Mouse (Mus musculus): Measurements from ENCODE around the gene Mbtd1.
"Not testable (repeated sequence)": the region's sequence is repeated elsewhere in the genome, so short reads cannot be mapped to it uniquely, and the experiment has no call there.

The Mbtd1 gene

DNA sequence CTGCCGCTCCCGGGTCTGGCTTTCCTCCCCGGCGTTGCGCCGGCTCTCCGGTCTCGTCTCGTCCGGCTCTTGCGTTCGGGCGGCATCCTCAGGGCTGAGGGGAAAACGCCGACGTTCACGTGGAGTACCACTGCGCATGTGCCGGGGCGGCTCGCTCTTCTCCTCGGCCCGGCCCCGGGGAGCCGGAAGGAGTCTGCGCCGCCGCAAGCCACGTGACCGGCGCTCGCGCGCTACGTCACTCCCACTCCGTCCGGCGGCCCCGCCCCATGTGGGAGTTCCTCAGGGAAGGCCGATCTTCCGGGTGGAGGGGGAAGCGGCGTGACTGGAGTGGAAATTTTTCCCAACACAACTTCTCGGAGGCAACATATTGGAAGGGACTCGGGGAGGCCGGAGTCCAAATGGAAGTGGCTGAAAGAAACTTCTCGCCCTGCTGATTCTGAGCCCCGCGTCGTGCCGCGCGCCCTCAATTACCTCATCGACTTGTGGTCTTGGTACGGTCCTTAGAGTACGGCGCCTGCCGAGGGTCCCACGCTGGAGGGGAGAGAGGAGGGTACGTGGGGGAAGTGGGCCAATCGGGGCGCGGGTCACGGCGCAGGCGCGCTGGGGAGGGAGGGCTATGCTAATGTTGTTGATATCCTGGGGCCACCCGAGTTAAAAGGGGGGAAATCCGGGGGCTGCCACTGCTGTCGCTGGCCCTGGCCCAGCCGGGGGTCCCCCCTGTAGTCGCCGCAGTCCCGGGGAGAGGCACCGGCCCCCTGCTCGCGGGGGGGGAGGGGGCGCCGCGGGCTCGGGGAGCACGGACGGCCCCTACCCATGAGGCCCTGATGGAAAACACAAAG, at the start of gene Mbtd1, which contains the start of gene Utp18:
Gene Mbtd1, plus strand, starts transcription at position 281 of the 839 bp plus-strand sequence.
Gene Utp18, minus strand, starts transcription at position 195 of the 839 bp plus-strand sequence.
- peak; percentile 100 for DNase-seq

DNA sequence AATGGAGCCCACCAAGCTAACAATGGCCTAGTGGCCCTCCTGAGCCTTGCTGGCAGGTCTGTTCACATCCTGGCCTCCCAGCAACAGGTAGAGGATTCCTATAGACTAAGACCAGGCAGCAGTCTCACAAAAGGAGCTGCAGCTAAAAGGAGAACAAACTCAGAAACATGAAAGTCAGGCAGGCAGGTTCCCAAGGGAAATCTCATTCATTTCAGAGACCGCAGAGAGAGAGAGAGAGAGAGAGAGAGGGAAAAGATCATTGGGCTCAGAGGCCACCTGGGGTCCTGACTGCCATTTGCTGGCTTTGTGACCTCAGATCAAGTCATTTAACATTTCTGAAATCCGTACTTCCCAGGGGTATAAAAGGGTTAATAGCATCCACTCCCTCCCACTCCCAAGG, 38.3 kb upstream of the Mbtd1 start:
- DNase-seq: no peak

DNA sequence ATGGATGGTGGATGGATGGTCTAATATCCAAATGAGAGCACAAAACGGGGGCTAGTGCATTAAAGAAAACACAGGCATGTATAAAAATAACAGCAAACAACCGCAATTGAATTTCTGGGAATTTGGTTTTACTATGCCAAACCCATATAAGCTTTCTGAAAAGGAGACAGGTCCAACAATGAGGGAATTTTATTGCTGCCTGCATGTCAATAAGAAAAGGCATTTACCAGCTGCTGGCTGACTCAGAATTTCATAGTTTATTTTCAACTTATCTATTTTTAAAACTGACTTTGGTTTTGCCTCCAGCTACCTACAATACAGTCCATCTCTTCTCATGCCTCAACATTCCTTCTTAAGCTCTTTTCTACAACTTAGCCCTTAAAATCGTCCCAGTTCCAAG, 33.1 kb upstream of the Mbtd1 start:
- no peak for DNase-seq

DNA sequence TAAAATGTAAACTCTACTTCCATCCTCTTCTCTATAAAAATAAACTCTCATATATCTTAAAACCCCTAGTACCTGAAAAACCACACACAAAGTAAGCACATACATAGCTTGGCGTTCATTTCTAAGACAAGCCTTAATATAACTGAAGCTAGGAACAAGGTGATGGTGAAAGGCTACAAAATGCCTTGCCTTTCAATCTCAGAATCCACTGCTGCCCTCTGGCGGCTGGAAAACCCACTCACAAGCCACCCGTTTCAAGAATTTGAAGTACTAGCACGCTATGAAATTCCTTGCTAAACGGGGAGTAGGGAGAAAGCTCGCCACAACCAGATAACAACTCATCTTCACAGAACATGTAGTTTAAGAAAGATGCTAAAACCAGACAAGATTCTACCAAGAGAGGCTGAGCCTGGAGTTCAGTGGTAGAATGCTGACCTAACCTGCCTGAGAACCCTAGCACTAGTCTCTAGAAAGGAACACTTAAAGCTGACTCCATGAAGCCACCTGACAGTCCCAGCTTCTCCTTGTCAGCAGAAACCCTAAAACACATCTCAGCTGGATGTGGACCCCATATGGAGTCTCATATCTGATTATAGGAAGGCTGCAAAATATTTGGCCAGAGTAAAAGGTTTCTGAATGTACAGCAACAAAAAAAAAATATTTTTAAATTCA, 29.2 kb upstream of the Mbtd1 start:
- DNase-seq: peak; percentile 66

DNA sequence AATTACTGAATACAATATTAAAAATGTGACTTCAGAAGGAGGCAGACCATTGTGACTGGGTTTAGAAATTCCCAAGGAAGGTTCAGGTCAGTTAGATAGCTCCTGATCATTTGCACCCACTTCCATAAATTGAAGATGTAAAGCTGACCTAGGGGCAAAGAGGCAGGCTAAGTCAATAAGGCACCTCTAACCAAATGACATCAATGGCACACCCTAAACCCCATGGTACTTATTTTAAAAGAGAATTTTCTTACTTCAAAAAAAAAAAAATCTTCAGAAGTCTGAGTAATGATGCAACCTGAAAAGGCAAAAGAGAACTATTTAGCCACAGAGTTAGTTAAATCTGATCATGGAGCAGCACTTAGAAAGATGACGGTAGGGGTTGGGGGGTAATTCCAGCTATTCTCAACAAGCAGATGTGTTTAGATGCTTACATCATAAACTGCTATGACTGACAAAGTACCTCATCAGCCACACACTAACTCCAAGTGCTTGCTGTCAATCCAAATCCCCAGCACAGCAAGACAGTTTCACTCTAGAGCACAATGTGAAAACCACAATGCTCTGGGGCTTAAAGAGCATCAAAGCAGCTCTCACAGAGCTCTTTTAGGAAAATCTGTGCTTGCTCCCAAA, 25.0 kb upstream of the Mbtd1 start:
- no peak for DNase-seq

DNA sequence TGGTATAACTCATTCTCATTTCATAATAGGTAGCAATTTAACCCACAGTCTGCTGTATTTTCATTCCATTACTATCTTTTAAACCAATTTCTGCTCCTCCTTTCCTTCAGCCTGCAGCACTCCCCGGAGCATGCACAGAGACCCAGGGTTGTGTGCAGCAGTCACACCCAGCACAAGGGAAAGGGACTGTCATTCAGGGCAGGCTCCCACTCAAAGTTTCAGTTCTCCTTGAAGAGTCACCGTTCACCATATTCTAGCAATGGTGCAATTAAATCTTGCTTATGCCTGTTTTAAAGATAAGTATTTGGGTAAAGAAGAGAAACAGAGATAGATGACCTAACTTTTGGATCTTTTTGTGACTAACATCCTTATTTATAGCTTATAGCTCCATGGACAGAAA, 24.5 kb upstream of the Mbtd1 start:
- no peak for DNase-seq

DNA sequence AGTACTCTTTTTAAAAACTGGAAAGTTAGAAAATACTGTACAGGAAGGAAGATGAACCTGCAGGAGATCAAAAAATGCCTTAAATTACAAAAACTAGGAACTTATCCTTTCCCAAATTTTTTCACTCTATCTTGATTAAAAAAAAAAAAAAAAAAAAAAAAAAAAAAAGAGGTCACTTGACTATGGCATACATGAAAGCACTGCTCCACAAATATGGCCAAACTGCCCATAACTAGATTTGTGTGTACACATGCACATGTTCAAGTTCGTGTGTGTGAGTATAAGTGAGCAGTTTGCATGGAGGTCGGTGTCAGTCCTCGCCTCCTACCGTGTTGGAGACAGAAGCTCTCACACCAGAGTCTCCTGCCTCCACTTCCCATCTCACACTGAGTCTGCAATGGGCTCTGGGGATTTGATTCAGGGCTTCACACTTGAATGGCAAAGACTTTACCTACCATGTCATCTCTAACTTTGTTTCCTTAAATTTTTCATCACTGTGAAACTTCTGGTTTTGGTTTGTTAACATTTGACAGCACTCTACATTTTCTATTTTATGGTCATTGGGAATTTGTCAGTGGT, 23.5 kb upstream of the Mbtd1 start:
- DNase-seq: no peak

DNA sequence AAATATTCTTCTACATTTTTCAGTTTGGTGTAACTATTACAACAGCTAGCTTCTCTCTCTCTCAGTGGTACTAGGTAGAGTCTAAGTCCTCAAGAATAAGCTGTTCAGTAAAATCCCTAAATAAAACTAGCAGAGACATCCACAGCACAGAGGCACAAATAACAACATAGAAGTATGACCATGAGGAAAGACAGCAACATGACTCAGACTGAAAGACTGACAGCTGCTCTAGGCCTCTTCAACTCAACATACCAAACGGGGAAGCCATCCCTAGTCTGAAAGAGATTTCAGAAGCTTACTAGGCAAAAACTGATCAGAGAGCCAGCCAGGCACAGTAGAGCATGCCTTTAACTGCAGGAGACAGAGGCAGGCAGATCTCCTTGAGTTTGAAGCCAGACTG, 23.0 kb upstream of the Mbtd1 start:
- DNase-seq: no peak

DNA sequence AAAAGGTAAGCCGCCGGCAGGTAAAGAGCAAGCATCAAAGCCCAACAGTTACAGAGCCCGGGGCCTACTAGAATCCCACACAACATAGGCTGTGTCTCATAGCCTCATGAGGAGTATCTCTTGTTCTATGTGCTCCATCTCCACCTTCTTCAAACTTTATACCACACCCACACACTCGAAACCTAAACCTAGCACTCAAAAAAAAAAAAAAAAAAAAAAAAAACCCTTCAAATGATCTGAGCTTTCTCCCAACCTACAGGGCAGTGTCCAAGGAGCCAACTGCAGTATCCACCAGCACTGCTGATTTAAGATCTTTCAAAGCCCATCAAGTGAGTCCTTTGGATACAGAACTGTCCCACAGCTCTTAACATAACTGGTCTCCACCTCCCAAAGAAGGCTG, 1.6 kb upstream of the Mbtd1 start:
- DNase-seq: no peak

DNA sequence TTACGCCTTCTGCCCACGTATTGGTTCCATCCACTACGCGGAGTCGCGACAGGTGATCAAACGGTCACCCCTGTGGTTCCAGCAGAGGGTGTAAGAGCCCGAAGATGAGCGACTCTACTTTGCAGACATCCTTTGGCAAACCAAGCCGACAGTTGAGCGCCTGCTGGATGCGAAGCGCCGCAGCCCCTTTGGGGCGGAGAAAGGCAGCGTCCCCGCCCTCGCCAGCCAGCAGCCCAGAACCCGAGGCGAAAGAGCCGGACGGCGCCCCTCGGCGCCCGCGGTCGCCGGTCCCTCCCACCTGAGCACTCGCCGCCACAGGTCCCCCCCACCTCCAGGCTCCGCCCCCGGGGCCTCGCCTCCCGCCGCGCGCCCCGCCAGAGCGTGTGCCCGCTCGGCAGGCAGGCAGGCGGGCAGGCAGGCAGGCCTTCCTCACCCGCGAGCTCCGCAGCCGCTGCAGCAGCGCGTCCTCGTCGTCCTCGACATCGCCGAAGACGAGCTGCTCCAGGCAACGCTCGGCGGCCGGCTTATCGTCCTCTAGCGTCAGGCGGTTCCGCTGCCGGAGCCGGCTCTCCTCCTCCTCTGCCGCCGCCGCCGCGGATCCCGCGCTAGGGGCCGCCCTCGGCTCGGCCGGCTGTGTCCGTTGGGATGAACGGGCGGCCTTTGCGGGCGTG, 616 bp upstream of the Mbtd1 start:
- DNase-seq: peak; percentile 84

DNA sequence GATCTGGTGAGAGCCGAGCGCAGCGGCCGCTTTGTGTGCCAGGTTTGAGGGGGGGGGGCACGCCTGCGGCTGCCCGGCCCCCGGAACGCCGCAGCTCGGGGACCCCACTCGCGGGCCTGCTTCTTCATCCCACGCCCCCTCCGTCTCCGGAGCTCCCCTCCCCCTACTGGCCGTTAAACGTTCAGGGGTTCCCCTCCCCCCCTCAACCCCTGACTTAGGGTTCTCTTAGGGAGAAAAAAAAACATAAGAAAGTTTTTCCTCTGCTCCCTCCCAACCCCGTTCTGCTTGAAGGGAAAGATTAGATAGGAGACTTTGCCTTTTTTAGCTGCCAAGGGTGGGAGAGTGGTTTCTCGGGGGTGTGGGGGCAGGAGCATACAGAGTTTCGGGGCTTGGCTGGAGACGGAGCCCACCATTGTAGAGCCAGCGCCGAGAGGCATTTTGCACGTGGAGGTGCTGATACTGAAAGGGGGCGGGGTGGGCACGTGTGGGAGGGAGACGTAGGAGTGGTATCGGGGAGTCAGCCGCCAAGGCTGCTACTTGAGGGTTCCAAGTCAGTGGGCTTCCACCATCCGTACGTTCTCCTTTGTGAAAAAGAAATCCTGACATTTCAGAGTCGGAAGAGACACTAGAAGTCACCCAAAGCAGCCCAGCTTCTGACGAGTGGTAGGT, 893 bp downstream of the Mbtd1 start:
- peak; percentile 76 for DNase-seq

DNA sequence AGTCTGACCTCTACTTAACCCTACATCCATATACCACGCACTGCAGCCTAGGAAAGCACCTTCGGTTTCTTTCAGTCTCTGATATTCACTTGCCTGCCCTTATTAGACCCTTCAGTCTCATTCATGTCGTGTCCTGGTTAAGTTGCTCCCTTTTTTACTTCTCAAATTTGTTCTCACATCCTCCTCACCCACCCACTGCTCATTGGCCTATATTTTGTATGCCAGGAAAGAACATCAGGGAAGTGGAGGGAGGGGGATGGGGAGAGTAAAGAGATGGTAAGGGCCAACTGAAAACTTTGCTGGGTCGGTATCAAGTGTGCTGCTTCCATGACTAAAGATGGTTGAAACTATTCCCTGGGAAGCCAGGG, 1.4 kb downstream of the Mbtd1 start:
- peak; percentile 21 for DNase-seq

DNA sequence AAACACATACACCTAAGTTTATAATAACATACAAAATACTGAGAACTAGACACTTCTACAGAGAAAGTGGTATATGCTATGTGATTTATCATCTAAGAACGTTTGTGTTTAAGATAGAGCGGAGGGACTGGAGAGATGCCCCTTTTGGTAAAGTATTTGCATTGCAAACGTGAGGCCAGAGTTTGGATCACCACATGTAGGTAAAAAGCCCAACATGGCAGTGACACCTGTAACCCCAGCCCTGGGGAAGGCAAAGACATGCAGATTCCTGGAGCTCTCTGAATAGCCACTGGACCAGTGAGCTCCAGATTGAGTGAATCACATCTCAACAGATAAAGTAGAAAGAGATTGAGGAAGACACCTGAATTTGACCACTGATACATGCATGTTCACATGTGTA, 12.1 kb downstream of the Mbtd1 start:
- DNase-seq: no peak

DNA sequence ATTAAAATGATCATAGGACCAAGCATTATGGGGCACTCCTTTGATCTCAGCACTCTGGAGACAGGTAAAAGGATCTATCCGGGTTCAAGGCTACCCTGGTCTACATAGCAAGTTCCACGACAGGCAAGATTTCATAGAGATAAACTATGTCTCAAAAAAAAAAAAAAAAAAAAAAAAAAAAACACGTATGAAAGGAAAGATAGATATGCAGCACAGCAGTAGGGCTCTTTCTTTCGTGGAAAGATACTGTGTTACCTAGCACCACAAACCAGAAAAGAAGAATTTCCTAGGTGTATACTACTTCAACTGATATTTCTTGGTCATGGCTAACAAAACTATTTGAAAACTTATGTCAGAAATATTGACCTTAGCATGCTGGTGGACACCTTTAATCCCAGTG, 21.2 kb downstream of the Mbtd1 start:
- no peak for DNase-seq

DNA sequence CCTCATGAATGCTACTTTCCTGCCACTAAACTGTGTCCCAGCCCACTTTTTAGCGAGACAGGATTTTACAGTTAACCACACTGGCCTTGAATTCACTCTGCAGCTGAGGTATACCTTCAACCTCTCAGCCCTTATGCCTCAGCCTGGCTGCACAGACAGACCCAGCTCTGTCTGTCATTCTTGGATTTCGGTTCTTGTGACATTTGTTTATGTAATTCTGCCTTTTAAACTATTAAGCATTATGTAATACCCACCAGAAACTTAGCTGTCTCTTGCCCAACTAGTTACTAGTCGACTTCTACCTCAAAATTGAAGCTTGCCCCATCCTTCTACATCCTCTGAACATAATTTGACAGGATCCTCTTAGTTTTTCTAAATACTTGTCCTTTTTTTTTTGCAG, 22.2 kb downstream of the Mbtd1 start:
- no peak for DNase-seq

DNA sequence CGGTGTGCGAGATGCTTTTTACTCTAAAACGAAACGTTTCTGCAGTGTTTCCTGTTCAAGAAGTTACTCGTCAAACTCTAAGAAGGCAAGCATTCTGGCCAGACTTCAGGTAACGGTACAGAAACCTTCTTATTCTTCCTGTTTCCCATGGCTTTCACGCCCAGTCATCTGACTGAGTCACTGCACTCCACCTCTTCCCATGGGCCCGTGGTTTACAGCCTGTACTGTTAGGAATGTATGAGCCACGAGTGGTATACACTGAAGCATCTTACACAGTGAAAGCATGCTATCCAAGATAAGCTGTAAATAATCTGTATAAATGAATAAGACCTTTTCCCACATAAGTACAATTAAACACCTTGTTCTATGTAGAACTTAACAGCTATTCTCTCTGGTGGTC, 23.2 kb downstream of the Mbtd1 start:
- no peak for DNase-seq

DNA sequence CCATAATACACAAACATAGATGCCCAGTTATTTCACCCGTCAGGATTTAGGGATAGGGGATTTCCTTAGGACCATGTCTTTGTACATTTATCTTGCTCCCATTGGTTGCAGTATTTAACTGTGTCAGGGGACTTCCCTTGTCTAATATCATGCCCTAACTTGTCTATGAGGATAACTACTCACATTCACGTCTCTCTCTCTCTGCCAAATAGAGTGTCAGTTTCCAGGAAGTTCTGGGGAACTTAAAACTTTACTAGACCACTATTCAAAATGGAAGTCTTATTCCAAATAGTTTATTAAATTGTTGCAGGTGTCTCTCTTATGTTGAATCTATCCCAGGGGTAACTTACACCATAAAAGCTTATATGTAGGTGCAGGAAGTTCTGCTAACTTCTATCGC, 26.0 kb downstream of the Mbtd1 start:
- DNase-seq: no peak

DNA sequence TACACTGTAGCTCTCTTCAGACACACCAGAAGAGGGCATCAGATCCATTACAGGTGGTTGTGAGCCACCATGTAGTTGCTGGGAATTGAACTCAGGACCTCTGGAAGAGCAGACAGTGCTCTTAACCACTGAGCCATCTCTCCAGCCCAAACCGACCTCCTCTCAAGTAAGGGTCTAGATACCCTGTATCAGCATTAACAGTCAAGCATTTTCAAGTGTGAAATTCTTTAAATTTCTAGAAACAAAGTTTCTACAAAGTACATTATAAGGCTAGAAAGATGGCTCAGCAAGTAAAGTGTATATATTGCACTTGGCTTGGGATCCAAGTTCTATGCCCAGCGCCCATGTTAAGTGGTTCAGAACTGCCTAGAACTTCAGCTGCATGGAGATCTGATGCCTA, 29.4 kb downstream of the Mbtd1 start:
- DNase-seq: not testable (repeated sequence)

DNA sequence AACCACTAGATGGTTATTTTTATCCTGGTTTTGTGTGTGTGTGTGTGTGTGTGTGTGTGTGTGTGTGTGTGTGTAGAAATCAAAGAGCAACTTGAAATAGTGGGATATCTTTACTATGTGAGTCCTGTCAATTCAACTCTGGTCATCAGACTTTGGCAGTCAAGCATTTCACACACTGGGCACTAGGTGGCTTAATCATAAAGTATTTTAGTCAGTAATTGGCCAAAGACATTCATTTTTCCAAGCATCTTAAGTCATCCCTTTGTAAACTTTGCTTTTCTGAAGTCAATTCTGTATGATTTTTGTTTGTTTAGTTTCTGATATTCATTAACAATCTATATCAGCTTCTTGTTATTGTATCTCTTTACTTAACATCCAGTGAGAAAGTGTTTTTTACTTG, 43.5 kb downstream of the Mbtd1 start:
- no peak for DNase-seq

DNA sequence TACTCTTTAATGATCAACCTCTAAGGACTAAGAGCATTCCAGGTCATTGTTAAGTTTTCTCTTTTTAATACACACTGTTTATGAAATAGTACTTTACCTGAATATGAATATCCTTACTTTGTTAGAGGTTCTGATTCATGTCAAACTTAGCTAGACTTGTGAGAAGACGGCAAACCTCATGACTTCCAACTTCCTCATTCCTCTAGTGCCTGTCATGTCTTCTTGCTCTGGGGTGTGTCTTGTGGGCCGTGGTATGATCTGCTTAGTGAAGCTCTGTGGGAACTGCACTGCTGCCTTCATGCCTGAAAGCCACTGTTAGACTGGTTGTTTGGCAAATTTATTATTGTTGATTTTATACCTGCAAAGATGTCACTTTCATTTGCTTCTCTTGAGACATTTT, 55.3 kb downstream of the Mbtd1 start:
- no peak for DNase-seq

DNA sequence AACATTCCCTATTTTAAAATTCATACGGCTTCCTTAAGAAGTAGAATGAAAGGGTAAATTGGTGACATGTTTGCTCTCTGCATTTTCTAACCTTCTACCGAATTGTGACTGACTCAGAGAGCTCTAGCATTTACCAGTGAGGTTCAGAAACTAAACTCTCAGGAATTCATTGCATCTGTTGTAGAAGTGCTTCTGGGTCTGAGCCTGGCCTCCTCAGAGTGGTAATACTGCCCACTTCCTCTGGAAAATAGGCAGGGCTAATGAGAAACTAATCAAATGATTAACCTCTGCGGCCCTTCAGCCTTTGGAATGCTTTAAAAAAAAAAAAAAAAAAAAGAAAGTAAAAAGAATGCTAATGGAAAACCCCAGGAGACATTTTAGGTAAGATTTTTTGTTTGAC, 59.3 kb downstream of the Mbtd1 start:
- DNase-seq: no peak

DNA sequence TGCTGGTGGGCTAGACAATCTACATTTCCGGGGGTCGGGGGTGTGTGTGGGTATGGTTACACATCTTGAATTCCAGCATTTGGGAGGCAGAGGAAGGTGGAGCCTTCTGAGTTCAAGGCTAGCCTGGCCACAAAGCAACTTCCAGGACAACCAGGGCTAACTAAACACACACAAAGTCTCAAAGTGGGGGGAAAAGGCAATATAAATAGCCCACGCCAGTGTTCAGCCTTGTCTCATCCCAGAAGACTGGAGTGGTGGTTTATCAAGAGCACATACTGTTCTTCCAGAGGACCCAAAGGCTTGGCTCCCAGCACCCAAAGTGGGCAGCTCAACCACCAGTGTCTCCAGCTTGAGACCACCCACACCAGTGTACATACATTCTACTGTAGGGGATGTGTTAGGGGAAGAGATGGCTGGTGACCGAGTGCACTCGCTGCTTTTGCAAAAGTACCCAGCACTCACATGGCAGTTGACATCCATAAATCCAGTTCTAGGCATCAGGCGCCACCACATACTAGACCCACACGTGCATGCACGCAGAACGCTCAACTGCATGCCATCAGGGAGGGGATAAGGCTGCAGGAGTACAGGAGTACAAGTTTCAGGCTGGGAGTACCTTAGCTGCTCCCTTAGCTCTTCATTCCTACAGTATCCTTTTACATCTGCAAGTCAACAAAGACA, 63.4 kb downstream of the Mbtd1 start:
- DNase-seq: no peak
